Mouse (Mus musculus): ENCODE measurements around the gene Bag3. TPM values are rescaled to one million over a fixed set of nuclear protein-coding genes. Genes with fewer than 3 reads are reported as not detected.
A peak's percentile ranks its signal among the peaks of the same experiment; 100 is the strongest.

The Bag3 gene
- total RNA-seq (2021): 100 to 1,000 TPM; 111 to 112 TPM
- long read RNA-seq, experiment 1, transcript Bag3-201 (4 exons, 2,562 nt): major isoform, 76 of 134 reads
- long read RNA-seq, experiment 1, partial matches to known transcripts: 57 of 134 reads
- long read RNA-seq, experiment 1, other reads (novel, unspliced or antisense): 1 of 134 reads
- long read RNA-seq, experiment 2, transcript Bag3-201 (4 exons, 2,562 nt): major isoform, 69 of 129 reads
- long read RNA-seq, experiment 2, partial matches to known transcripts: 56 of 129 reads
- long read RNA-seq, experiment 2, other reads (novel, unspliced or antisense): 4 of 129 reads

GRCm38 (mm10) chr7:128523349-128523961, at the start of gene Bag3:
Gene Bag3, plus strand, starts transcription at chr7:128523616.
- intact Hi-C loops (cut with DNase I; ENCODE audit: low total_unique reads): no loop called here
- DNase-seq: peak; percentile 99

GRCm38 (mm10) chr7:128474322-128474721, 49.1 kb upstream of the Bag3 start:
- intact Hi-C loops (cut with DNase I; ENCODE audit: low total_unique reads): loop anchor here (5.0 kb wide), 1 partner anchor 218 kb away; no protein-coding TSS in a partner anchor
- DNase-seq: peak; percentile 81

- intact Hi-C loops (cut with DNase I; ENCODE audit: low total_unique reads): no loop called here
- no peak for DNase-seq
Observed at GRCm38 (mm10) chr7:128488986-128489385, 34.4 kb upstream of the Bag3 start.

- intact Hi-C loops (cut with DNase I; ENCODE audit: low total_unique reads): no loop called here
- DNase-seq: no peak
Observed at GRCm38 (mm10) chr7:128494546-128494945, 28.9 kb upstream of the Bag3 start.

GRCm38 (mm10) chr7:128499801-128500200, 23.6 kb upstream of the Bag3 start:
- intact Hi-C loops (cut with DNase I; ENCODE audit: low total_unique reads): no loop called here
- DNase-seq: no peak

GRCm38 (mm10) chr7:128504091-128504490, 19.3 kb upstream of the Bag3 start:
- DNase-seq: no peak
- intact Hi-C loops (cut with DNase I; ENCODE audit: low total_unique reads): no loop called here

GRCm38 (mm10) chr7:128511936-128512335, 11.5 kb upstream of the Bag3 start:
- intact Hi-C loops (cut with DNase I; ENCODE audit: low total_unique reads): no loop called here
- DNase-seq: no peak

GRCm38 (mm10) chr7:128513512-128513911, 9.9 kb upstream of the Bag3 start:
- DNase-seq: no peak
- intact Hi-C loops (cut with DNase I; ENCODE audit: low total_unique reads): no loop called here

GRCm38 (mm10) chr7:128514341-128514740, 9.1 kb upstream of the Bag3 start:
- DNase-seq: no peak
- intact Hi-C loops (cut with DNase I; ENCODE audit: low total_unique reads): no loop called here

- DNase-seq: no peak
- intact Hi-C loops (cut with DNase I; ENCODE audit: low total_unique reads): no loop called here
Observed at GRCm38 (mm10) chr7:128516346-128516745, 7.1 kb upstream of the Bag3 start.

GRCm38 (mm10) chr7:128519316-128520050, 3.9 kb upstream of the Bag3 start:
- intact Hi-C loops (cut with DNase I; ENCODE audit: low total_unique reads): no loop called here
- DNase-seq: no peak

- DNase-seq: peak; percentile 83
- intact Hi-C loops (cut with DNase I; ENCODE audit: low total_unique reads): no loop called here
Observed at GRCm38 (mm10) chr7:128523962-128524581, 656 bp downstream of the Bag3 start.

GRCm38 (mm10) chr7:128524641-128525040, 1.2 kb downstream of the Bag3 start:
- intact Hi-C loops (cut with DNase I; ENCODE audit: low total_unique reads): no loop called here

GRCm38 (mm10) chr7:128526611-128527010, 3.2 kb downstream of the Bag3 start:
- intact Hi-C loops (cut with DNase I; ENCODE audit: low total_unique reads): no loop called here
- no peak for DNase-seq

More at GRCm38 (mm10) chr7:128524641-128525040, 1.2 kb downstream of the Bag3 start:
- no peak for DNase-seq

GRCm38 (mm10) chr7:128528596-128528995, 5.2 kb downstream of the Bag3 start:
- intact Hi-C loops (cut with DNase I; ENCODE audit: low total_unique reads): no loop called here
- DNase-seq: no peak

GRCm38 (mm10) chr7:128529126-128529525, 5.7 kb downstream of the Bag3 start:
- no peak for DNase-seq
- intact Hi-C loops (cut with DNase I; ENCODE audit: low total_unique reads): no loop called here

GRCm38 (mm10) chr7:128529574-128530051, 6.2 kb downstream of the Bag3 start:
- DNase-seq: peak; percentile 49
- intact Hi-C loops (cut with DNase I; ENCODE audit: low total_unique reads): no loop called here

- no peak for DNase-seq
- intact Hi-C loops (cut with DNase I; ENCODE audit: low total_unique reads): no loop called here
Observed at GRCm38 (mm10) chr7:128531031-128531430, 7.6 kb downstream of the Bag3 start.

GRCm38 (mm10) chr7:128531929-128532328, 8.5 kb downstream of the Bag3 start:
- DNase-seq: peak; percentile 46
- intact Hi-C loops (cut with DNase I; ENCODE audit: low total_unique reads): no loop called here

Data from gastrocnemius, postnatal 14 days (tissue).